Mouse (Mus musculus) testis, adult 2 months (tissue): Measurements from ENCODE around the gene Zfp422. TPM values are rescaled to one million over a fixed set of nuclear protein-coding genes. Genes with fewer than 3 reads are reported as not detected.
"Not testable (repeated sequence)": the region's sequence is repeated elsewhere in the genome, so short reads cannot be mapped to it uniquely, and the experiment has no call there.

ENCODE experiments used
- H3K27ac ChIP-seq: fragments of 200-500 bp; 2 replicates; pipeline ENCODE4 v1.5.1; 2012; ENCODE audit warnings: low read depth, low read length; ENCODE audit not compliant: control insufficient read depth, insufficient read depth
- H3K27me3 ChIP-seq: fragments of 200-500 bp; 2 replicates; pipeline ENCODE4 v1.6.1; 2012; ENCODE audit warnings: mild to moderate bottlenecking, low read length, moderate library complexity; ENCODE audit not compliant: control insufficient read depth, insufficient read depth
- H3K36me3 ChIP-seq: fragments of 200-500 bp; 2 replicates; pipeline ENCODE4 v1.6.1; 2012; ENCODE audit warnings: mild to moderate bottlenecking, low read length; ENCODE audit not compliant: control insufficient read depth, insufficient read depth
- H3K4me1 ChIP-seq: fragments of 200-500 bp; 2 replicates; pipeline ENCODE4 v1.6.1; 2012; ENCODE audit warnings: low read length; ENCODE audit not compliant: control insufficient read depth, insufficient read depth
- H3K4me3 ChIP-seq: fragments of 200-500 bp; 2 replicates; pipeline ENCODE4 v1.5.1; 2012; ENCODE audit warnings: low read depth, mild to moderate bottlenecking, low read length, moderate library complexity, mixed read lengths; ENCODE audit not compliant: control insufficient read depth
- CTCF ChIP-seq: fragments of 200-500 bp; IDR thresholded peaks from 2 replicates; pipeline ENCODE4 v1.5.1; 2012; ENCODE audit warnings: low read depth, mild to moderate bottlenecking, inconsistent platforms, low read length, moderate library complexity; ENCODE audit not compliant: control insufficient read depth, insufficient read depth, insufficient replicate concordance
- POLR2A ChIP-seq: fragments of 200-500 bp; IDR thresholded peaks from 2 replicates; pipeline ENCODE4 v1.6.1; 2012; ENCODE audit warnings: low read depth, mild to moderate bottlenecking, inconsistent platforms, low read length, moderate library complexity; ENCODE audit not compliant: control insufficient read depth
- polyA plus RNA-seq: library from polyadenylated mRNA; depleted of rRNA; stranded (reverse); fragments of >200 nt; gene quantifications from 2 replicates; pipeline ENCODE4 v1.2.3, GENCODE M21; 2012

Gene Zfp422
- polyA plus RNA-seq, 1 experiment = 6.0 TPM

- TF ChIP-seq CTCF (no peak), POLR2A (no peak)
- Histone ChIP-seq H3K4me1 (no peaks in the 10 kb centered on the region), H3K27me3 (no peaks in the 10 kb centered on the region), H3K27ac (no peak overlapping the region), H3K36me3 (no peaks in the 10 kb centered on the region), H3K4me3 (no peak overlapping the region)
Observed at GRCm38 (mm10) chr6:116633741-116634695, 5.2 kb upstream of the Zfp422 start.

- Histone ChIP-seq H3K27me3 (no peaks in the 10 kb centered on the region), H3K4me3 (no peak overlapping the region), H3K36me3 (no peaks in the 10 kb centered on the region), H3K27ac (no peak overlapping the region), H3K4me1 (no peaks in the 10 kb centered on the region)
- TF ChIP-seq CTCF = peak; percentile 47; the same call in 1 of the 2 replicates
- TF ChIP-seq POLR2A = no peak
Observed at GRCm38 (mm10) chr6:116632129-116632528, 3.3 kb upstream of the Zfp422 start.

- TF ChIP-seq POLR2A (no peak), CTCF (no peak)
Observed at GRCm38 (mm10) chr6:116629766-116630165, 967 bp upstream of the Zfp422 start.

GRCm38 (mm10) chr6:116628095-116628494 lies 704 bp downstream of the Zfp422 start:
- Histone ChIP-seq H3K4me3 (peak overlapping the region; percentile 98), H3K27me3 (no peaks in the 10 kb centered on the region), H3K36me3 (no peaks in the 10 kb centered on the region), H3K4me1 (no peaks in the 10 kb centered on the region), H3K27ac (peak overlapping the region; percentile 62)
- no peak for TF ChIP-seq CTCF
- TF ChIP-seq POLR2A = no peak

More at GRCm38 (mm10) chr6:116629766-116630165, 967 bp upstream of the Zfp422 start:
- Histone ChIP-seq H3K27ac (no peak overlapping the region), H3K4me3 (no peak overlapping the region), H3K27me3 (no peaks in the 10 kb centered on the region), H3K36me3 (no peaks in the 10 kb centered on the region), H3K4me1 (no peaks in the 10 kb centered on the region)

GRCm38 (mm10) chr6:116626417-116626816 lies 2.4 kb downstream of the Zfp422 start:
- H3K4me1 ChIP-seq, H3K4me3 ChIP-seq, H3K36me3 ChIP-seq, H3K27me3 ChIP-seq, H3K27ac ChIP-seq: not testable (repeated sequence)

GRCm38 (mm10) chr6:116621318-116622023 lies 7.3 kb downstream of the Zfp422 start:
- no peak for TF ChIP-seq POLR2A
- TF ChIP-seq CTCF = no peak
- no peaks in the 10 kb centered on the region for H3K27me3 ChIP-seq
- no peak overlapping the region for H3K4me3 ChIP-seq
- no peaks in the 10 kb centered on the region for H3K4me1 ChIP-seq
- no peak overlapping the region for H3K27ac ChIP-seq
- H3K36me3 ChIP-seq = no peaks in the 10 kb centered on the region

- Histone ChIP-seq H3K4me3 (no peak overlapping the region), H3K4me1 (no peaks in the 10 kb centered on the region), H3K27ac (no peak overlapping the region), H3K36me3 (no peaks in the 10 kb centered on the region), H3K27me3 (no peaks in the 10 kb centered on the region)
- TF ChIP-seq POLR2A (no peak), CTCF (no peak)
Observed at GRCm38 (mm10) chr6:116618073-116618472, 10.7 kb downstream of the Zfp422 start.
